Mouse (Mus musculus): ENCODE data around the gene Prkn.

Gene Prkn

GRCm38 (mm10) chr17:11644016-11644415 lies 803.8 kb downstream of the Prkn start:
- in situ Hi-C loops (cut with MboI, MseI) = no loop called here

DNA sequence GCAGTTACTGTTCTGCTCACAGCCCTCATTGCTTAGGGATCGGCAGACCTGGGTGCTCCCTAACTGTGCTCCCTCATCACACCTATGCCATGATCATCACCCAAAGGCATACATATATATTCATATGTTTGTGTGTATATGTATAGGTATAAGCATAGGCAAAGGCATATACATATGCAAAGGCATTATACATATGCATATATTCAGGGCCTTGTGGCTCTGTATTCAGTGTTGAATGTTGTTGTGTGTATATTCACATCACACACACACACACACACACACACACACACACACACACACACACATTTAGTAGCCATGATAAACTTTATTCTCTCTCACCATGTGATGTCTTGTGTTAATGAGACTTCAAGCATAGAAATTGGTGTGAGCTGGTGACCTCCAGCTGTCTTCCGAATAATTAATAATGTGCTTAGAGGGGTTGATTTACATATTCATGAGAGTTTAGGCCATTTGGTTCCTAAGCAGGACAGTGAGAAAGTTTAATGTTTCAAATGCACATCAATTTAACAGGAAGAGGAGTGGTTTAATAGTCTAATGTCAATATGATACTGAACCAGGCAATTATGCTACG lies 804.8 kb downstream of the Prkn start:
- in situ Hi-C loops (cut with MboI, MseI) = no loop called here

GRCm38 (mm10) chr17:11656397-11656796 lies 816.2 kb downstream of the Prkn start:
- in situ Hi-C loops (cut with MboI, MseI) = no loop called here

- in situ Hi-C loops (cut with MboI, MseI) = no loop called here
Measured at GRCm38 (mm10) chr17:11656878-11657277, 816.7 kb downstream of the Prkn start.

GRCm38 (mm10) chr17:11661898-11662297 lies 821.7 kb downstream of the Prkn start:
- in situ Hi-C loops (cut with MboI, MseI) = no loop called here

DNA sequence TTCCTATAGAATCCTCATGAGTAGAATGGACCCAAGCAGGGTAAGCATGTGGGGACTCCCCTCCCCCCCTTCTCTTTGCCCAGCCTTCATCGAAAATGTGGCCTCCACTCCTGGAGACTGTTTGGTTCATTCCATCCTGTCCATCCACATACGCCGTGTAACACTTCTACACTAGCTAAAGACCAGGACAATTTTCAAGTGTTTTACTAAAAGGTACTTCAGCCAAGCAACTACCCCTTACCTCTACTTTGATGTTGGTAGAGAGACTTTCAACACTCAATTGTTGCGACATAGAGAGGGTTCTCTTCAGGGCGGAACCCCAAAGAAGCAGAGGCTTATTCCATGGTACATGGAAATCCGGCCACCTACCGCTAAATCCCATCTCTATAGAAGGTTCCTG lies 823.3 kb downstream of the Prkn start:
- in situ Hi-C loops (cut with MboI, MseI) = no loop called here

GRCm38 (mm10) chr17:11664610-11665345 lies 824.6 kb downstream of the Prkn start:
- in situ Hi-C loops (cut with MboI, MseI) = no loop called here

DNA sequence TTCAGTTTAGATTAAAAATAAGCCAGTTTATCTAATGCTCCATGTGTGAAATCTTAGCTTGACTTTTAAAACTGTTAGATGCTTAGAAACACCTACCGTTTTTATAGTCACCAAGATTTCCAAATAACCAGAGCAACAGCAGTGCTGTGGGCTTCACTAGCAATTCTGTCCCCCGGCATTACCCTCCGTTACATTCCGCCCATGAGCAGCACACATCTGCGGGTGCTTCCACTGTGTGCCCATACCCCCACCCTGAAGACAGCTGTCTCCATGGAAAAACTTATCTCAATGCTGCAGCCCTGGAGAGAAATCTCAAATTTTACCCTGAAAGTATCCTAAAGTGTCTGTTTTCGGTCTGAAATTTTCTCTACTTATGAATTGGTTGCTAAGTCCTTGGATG lies 839.5 kb downstream of the Prkn start:
- in situ Hi-C loops (cut with MboI, MseI) = no loop called here

GRCm38 (mm10) chr17:11680456-11680855 lies 840.3 kb downstream of the Prkn start:
- in situ Hi-C loops (cut with MboI, MseI) = no loop called here

DNA sequence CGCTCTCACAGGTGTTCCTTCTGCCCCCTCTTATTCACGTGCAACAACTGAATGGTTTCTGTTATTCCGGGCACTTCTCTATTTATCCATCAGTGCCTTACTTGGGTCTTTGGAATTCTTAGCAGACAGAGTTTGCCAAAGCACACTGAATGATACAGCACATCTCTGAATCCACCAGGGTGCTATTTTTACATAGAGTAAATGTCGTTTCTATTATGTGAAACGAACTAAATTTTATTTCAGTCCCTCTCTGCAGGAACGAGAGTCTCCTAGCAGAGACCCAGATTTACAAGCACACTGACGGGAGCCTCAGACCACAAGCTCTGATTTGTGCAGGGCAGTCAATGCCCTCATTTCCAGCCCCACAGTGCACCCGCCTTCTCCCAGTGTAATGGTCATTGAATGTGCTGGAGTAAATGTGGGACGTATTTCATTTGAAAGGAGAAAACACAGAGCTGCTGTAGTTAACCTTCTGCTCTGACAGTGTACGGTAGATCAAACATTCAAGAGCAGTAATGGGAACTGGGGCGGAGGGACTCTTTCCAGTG lies 841.7 kb downstream of the Prkn start:
- in situ Hi-C loops (cut with MboI, MseI) = no loop called here

DNA sequence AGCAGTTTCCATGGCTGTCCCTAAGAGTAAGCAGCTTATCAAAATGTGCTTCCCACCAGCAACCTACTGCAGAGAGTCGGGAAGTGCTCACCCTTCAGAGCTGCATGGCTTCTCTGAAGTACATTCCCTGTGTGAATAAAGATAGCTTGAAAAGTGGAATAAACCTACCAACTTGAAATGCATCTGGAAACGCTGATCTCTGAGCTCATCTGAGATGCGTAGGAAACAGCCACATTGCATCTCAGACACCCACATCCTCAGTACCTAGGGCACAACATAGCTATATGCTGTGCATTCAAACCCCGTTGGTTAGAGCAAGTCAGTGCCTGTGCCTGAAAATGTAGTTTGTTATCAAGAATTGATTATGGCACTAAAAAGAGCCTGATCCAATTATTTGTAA lies 864.8 kb downstream of the Prkn start:
- in situ Hi-C loops (cut with MboI, MseI) = no loop called here

DNA sequence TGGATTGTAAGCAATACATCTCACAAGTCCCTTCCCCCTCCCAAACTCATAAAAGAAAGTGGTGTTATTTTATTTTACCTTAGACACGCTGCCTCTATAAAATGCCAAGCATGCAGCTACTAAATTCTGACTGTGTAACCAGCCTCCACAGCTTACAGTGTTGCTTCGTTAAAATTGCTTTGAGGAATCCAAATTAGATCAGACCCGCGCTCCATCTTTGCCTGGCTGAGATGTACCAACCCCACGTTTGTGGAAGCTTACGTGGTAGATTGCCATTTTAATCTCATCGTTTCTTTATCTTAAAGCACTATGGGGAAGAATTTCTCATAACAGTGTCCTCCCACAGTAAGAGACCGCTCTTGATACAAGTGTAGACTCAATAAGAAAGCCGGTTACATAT lies 865.6 kb downstream of the Prkn start:
- in situ Hi-C loops (cut with MboI, MseI) = no loop called here

DNA sequence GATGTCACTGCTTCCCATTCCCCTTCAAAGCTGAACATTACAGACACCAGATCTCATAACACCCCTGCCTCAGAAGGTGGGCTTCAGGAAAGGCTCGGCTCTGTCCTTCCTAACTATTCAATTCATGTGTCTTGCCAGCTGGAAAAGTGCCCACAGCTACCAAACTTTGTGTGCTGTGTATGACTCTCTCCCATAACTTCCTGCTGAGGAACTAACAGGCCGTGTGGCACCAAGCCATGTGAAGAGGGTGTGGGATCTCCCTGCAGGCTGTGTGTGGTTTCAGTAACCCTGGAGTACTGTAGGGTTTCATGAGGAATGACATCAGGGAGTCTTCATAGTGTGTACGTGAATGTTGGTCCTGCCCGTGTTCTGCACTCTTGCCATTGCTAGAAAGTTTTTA lies 871.9 kb downstream of the Prkn start:
- in situ Hi-C loops (cut with MboI, MseI) = no loop called here

DNA sequence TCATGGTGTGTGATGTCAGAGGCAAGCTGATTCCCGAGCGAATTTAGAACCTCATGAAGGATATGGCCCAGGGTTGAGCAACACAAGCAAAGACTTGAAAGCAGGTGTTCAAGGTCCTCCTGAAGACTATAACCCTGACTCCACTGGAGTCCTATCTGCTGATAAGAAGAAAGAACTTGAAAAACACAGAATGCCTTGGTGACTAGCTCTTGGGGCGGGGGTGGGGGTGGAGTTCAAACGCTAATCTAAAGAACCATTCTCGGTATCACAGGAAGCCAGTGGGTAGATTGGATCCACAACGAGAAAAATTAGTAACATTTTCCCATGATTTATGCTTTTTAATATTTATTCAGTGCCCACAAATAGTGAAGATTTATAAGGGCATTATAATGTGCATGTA lies 879.6 kb downstream of the Prkn start:
- in situ Hi-C loops (cut with MboI, MseI) = no loop called here

DNA sequence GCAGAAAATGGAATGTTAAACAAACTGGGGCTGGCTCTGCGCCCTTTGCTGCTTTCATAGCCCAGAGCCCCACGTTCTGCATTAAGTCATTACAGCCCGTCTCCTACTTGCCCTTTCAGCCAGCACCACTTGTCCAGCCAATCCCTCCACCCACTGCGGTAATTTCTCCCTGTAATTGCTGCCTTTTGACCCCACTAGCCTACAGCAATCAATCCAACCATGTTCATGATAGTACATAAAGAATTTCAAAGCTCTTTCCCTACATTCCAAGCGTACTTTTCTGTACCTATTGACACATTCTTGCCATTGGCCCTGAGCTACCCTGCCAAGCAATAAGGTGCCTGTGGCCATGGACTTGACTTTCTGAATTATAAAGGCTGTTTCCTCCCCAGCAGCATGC lies 881.7 kb downstream of the Prkn start:
- in situ Hi-C loops (cut with MboI, MseI) = no loop called here

DNA sequence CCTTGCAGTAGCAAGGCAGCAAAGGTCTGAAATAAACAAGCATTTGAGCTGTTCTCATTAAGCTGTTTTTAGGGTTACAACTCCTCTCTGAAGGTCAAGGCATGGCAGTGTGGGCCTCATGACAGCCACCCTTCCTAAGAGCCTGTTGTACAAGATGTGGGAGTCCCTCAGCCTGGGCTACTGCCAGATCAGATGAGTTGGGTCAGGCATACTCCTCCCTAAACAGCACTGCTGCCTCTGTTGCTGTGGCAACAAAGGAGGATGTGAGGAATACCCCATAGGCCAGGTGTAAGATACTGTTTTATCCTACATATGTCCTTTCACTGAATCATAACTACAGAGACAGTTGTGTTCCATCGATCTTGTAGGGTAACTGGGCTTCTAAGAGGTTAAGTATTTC lies 882.3 kb downstream of the Prkn start:
- in situ Hi-C loops (cut with MboI, MseI) = no loop called here

- in situ Hi-C loops (cut with MboI, MseI) = no loop called here
Measured at GRCm38 (mm10) chr17:11724135-11724534, 884.0 kb downstream of the Prkn start.

GRCm38 (mm10) chr17:11727101-11727500 lies 886.9 kb downstream of the Prkn start:
- in situ Hi-C loops (cut with MboI, MseI) = no loop called here

DNA sequence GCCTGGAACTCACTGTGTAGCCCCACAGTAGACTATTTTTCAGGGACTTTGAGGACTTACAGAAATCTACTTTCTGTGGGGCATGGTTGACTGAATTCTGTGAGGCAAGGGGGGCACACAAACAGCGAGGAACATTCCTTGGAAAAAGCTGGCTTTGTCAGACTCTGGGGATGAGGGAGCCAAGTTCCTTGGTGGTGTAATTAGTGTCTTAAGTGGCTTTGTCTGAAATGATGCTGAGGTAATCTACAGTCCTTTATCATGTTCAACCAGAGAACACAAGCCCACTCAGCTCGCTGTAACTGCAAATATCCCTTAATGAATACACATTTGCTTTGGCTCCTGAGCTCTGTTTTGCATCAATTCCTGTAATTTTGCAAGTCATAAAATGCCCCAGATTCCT lies 888.1 kb downstream of the Prkn start:
- in situ Hi-C loops (cut with MboI, MseI) = no loop called here

DNA sequence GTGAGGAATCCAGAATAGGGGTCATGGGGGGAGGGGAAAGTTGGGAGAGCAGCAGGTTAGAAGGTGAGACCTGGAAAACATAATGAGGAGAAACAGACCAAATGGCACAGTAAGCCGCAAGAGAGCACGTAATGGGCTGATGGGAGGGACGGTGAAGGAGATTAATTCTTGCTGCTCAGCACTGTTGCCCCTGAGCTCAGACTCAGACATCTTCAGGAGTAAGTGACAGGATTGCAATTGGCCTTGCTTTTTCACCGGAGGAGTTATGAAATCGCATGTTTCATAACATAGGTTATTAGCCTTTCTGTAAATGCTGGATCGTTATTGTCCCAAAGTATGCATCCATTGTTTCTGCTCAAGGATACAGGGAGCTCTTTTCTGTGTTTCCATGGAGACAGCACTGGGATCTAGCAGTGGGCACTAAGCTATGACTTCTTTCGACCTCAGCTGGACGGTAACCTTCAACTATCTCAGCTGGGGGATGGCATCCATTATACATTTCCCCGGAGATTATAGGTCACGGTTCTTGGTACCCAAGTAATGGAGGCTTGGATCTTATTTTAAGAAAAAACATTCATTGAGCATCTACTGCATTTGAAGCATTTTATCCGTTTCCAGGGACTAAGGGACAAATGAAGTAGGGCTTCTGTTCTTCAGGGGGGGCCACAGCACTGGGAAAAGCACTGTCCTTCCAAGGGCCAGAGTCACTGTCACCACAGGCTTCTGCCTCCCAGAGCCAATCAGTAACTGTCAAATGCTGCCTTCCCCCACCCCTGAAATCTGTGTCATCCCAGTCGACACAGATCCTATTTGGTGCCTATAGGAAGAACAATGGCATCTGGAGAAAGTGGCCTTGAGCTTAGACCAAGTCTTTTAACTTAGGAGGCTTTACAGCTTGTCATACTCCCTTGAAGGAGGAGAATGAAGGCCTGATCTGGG lies 890.7 kb downstream of the Prkn start:
- in situ Hi-C loops (cut with MboI, MseI) = no loop called here

DNA sequence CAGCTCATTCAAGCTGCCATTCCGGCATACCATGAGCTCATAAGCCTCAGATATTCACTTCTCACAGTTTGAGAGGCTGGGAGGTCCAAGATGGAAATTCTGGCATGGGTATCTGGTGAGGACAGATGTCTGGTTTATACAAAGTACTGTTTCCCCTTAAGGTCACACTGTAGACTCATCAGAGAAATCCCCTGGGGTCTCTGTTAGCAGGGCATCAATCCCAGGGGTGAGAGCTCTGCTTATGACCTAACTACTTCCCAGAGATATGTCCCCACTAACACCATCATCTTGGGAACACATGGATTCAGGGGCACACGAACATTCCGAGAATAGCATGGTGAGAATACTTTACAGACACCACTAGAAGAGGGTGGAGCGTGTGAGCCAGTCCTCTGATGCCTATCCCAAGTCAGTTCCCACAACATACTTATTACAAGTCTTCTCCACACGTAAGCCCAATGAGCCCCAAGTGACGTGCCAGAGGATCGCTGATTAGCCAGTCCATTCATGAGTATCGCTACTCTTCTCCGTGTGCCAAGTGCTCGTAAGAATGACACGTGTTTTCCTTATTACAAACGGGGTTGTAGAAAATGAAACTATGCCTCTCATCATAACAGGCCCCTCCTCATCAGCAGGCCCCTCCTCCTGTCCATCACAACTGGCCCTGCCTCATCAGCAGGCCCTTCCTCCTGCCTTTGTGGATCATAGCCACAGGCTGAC lies 895.1 kb downstream of the Prkn start:
- in situ Hi-C loops (cut with MboI, MseI) = no loop called here

DNA sequence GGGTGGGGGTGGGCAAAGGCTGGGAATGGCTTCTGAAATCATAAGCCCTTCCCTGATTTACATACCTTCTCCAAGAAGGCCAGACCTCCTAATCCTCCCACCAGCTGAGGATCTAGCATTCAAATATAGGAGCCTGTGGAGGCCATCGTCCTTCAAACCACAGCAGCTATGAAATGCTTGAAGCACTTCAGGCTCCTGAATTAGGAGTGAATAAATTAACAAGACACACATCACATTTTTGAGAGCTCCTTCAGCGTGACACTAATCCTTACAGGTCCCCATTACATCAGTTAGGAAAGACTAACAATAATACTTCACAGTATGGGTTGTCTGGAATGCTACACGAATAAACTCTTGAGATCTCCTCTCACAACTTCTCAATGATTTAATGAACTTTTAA lies 896.3 kb downstream of the Prkn start:
- in situ Hi-C loops (cut with MboI, MseI) = no loop called here

All from regulatory T cell (primary cell).